Mouse (Mus musculus): Measurements from ENCODE around the gene Sp6. TPM values are rescaled to one million over a fixed set of nuclear protein-coding genes. Genes with fewer than 3 reads are reported as not detected.

The Sp6 gene
- polyA plus RNA-seq, 1 experiment from 2014 or later: 0.15 TPM

DNA sequence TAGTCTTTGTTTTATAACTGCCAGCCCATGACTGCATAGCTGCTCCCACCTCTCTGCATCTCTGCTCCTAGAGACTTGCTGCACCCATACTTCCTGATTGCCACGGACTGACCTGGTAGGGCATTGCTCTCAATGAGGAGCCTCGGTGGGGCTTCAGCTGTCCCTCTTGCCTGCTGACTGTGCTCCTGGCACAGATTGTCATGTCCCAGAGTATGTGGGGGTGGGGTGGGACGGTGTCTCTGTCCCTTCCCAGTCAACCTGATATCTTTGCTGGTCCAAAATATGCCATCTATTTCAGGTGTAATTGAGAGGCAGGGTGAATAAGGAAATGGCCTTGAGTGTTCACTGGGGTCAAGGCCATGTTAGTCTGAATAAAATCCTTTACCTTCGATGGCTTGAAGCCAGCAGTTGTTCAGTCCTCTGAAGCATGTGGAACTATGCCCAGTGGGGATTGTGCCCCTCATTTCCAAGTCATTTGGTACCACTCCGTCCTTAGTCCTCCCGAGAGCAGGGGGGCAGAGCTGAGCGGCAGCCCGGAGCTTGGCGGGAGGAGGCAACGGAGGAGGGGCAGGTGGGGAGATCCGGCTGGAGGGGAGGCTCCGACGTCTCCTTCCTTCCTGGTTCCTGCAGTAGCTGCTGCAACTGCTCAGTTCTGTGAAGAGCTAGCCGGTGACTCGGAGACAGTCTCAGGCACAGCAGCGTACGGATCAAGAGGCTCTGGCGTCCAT is 37.2 kb downstream of the Sp6 start, which contains the start of gene Osbpl7:
Gene Osbpl7 (plus strand): TSS at position 413 of the 728 bp plus-strand sequence.
- 6% methylated on average over 18 of the region's 18 CpGs for WGBS (ENCODE audit: insufficient replicate concordance)
- peaks cover 30% of the 10 kb centered on the region for H3K4me1 ChIP-seq
- peaks cover 53% of the 10 kb centered on the region for H3K36me3 ChIP-seq
- H3K9me3 ChIP-seq (replicated peaks): no peaks in the 10 kb centered on the region
- peak within 1 kb of the TSS; percentile 81 for H3K4me2 ChIP-seq
- no peaks in the 10 kb centered on the region for H3K27me3 ChIP-seq (replicated peaks)
- peak within 1 kb of the TSS; percentile 83 for H3K9ac ChIP-seq
- peak within 1 kb of the TSS; percentile 74 for H3K27ac ChIP-seq
- H3K4me3 ChIP-seq: peak within 1 kb of the TSS; percentile 69
- peak; percentile 56 for ATAC-seq

DNA sequence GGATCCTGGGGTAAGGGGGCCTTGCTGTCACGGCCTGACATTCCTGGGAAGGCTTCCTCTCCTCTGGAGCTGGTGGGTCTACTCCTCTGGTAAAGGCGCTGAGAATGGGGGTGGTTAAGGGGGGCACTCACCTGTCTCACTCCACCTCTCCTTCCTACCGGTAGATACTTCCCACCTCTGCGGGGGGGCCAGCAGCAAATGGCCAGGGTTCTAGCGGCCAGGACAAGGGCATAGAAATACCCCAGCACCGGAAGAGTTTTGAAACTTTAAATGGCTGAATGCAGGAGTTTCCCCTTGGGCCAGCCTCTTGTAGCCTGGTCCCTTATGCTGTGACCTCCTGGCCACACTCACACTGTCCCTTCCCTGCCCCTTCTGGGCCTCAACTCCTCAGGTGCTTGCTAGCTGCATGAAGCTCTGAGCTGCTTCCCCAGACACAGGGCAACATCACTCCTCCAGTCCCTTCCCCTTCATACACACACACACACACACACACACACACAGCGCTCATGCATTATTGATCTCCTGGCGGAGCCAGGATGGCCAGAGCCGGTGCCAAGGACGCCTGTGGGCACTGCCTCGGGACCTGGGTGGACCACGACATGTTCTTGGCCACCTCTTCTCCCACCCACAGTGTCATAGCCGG is 37.9 kb downstream of the Sp6 start:
- H3K36me3 ChIP-seq: peaks cover 54% of the 10 kb centered on the region
- H3K27me3 ChIP-seq (replicated peaks): no peaks in the 10 kb centered on the region
- peak overlapping the region; percentile 81 for H3K4me2 ChIP-seq
- peak; percentile 28; the same call in 1 of the 2 replicates for ATAC-seq
- WGBS (ENCODE audit: insufficient replicate concordance): 16% methylated on average over 13 of the region's 13 CpGs
- peak overlapping the region; percentile 74 for H3K27ac ChIP-seq
- peaks cover 30% of the 10 kb centered on the region for H3K4me1 ChIP-seq
- peak overlapping the region; percentile 83 for H3K9ac ChIP-seq
- no peaks in the 10 kb centered on the region for H3K9me3 ChIP-seq (replicated peaks)
- H3K4me3 ChIP-seq: peak overlapping the region; percentile 69

DNA sequence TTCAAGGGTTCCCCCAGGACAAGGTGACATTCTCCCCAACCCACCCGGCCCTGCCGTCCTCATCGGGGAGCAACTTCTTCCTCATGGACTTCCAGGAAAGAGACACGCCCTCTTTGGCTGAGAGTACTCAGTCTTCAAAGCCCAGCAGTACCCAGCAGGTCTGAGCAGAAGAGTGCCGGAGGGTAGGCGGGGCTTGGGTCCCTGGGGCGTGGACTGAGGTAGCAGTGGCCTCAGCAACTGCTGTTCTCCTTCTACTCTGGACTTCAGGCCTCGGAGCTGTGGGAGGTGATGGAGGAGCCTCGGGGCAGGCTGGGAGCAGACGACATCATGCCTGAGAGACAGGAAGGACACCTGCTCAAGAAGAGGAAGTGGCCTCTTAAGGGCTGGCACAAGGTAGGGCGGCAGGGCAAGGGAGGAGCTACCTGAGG is 39.0 kb downstream of the Sp6 start:
- Histone ChIP-seq H3K27me3 (replicated peaks) (no peaks in the 10 kb centered on the region), H3K27ac (peak overlapping the region; percentile 74; the same call in 1 of the 2 replicates), H3K9ac (peak overlapping the region; percentile 83), H3K4me3 (peak overlapping the region; percentile 69), H3K9me3 (replicated peaks) (no peaks in the 10 kb centered on the region), H3K4me2 (peak overlapping the region; percentile 81), H3K4me1 (peaks cover 30% of the 10 kb centered on the region), H3K36me3 (peaks cover 57% of the 10 kb centered on the region)
- ATAC-seq: peak; percentile 74
- 15% methylated on average over 11 of the region's 11 CpGs for WGBS (ENCODE audit: insufficient replicate concordance)

DNA sequence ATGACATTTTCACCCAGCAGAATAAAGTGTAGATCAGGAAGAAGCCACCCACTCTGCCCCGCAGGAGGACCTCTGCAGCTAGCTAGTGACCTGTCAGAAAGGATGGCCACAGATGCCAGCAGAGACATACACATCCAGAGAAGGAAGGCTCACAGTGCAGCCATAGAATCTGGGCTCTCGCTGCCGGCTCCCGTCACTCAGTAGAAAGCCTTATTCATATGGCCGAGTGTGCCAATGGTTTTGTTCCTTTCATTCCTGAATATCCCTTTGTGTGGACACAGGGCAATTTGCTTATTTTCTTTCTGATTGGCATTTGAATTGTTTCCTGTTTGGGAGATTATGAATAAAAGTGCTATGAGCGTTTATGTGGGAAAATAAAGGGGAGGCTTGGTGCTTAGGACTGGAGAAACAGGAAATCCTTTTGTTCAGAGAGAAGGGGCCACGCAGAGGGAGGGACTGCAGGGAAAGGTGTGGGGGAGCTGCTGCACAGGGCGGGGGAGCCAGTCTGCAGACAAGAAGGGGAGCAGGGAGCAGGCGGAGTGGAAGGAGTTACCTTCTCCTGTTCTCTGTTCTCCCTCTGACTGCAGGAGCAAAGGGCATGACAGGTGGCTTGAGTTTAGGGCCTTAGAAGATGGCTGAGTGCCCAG is 50.2 kb downstream of the Sp6 start:
- H3K27me3 ChIP-seq (replicated peaks): no peaks in the 10 kb centered on the region
- H3K27ac ChIP-seq: no peak overlapping the region
- WGBS (ENCODE audit: insufficient replicate concordance): 61% methylated on average over 9 of the region's 9 CpGs
- no peak for ATAC-seq
- H3K9ac ChIP-seq: no peak overlapping the region
- H3K4me3 ChIP-seq: no peak overlapping the region
- no peak overlapping the region for H3K4me2 ChIP-seq
- H3K4me1 ChIP-seq: peaks cover 6% of the 10 kb centered on the region
- peaks cover 62% of the 10 kb centered on the region for H3K36me3 ChIP-seq
- no peaks in the 10 kb centered on the region for H3K9me3 ChIP-seq (replicated peaks)

DNA sequence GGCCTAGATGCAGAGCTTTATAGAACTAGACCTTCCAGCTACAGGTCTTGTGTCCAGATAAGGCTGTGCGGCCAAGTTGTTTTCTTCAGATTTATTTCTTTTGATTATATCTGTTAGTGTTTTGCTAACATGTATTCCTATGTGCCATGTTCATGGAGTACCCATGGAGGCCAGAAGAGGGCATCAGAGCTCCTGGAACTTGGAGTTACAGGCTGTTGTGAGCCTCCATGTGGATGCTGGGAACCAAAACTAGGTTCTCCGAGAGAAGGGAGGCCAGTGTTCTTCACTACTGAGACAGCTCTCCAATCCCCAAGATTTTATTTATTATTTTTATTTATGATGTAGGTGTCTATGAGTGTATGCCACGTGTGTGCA is 50.7 kb downstream of the Sp6 start:
- peaks cover 57% of the 10 kb centered on the region for H3K36me3 ChIP-seq
- ATAC-seq: no peak
- no peak overlapping the region for H3K4me3 ChIP-seq
- no peaks in the 10 kb centered on the region for H3K9me3 ChIP-seq (replicated peaks)
- H3K4me2 ChIP-seq: no peak overlapping the region
- WGBS (ENCODE audit: insufficient replicate concordance): 80% methylated on average over 3 of the region's 3 CpGs
- H3K4me1 ChIP-seq: peaks cover 6% of the 10 kb centered on the region
- H3K9ac ChIP-seq: no peak overlapping the region
- H3K27me3 ChIP-seq (replicated peaks): no peaks in the 10 kb centered on the region
- no peak overlapping the region for H3K27ac ChIP-seq

DNA sequence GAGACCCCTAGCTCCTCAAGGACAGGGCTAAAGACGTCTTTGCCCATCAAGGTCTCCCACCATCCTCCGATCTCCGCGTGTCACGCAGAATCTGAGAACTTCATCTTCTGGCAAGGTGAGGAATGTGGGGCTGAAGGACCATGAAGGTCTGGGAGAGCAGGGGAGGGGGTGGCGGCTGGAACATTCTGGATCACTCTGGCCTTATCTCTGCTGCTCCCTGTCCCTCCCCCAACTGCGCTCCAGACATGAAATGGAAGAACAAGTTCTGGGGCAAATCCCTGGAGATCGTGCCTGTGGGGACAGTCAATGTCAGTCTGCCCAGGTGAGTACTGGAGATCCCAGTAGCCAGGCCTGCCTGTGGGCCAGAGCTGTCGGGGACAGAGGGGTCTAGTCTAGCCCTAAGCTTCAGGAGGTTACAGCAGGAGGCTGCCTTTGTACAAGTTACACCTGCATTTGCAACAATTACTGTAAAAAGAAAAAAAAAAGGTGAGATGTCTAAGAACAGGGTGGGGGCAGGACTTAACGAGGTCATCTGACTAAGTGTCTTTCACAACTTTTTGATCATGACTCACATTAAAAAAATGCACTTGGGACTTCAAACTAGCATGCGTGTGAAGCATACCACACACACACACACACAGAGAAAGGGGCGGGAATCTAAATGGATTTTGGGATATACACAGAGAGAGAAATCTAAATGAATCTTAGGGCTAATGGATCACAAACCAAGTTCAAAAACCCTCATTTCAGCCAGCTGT is 52.5 kb downstream of the Sp6 start:
- Histone ChIP-seq H3K27me3 (replicated peaks) (no peaks in the 10 kb centered on the region), H3K4me3 (no peak overlapping the region), H3K9me3 (replicated peaks) (no peaks in the 10 kb centered on the region), H3K27ac (no peak overlapping the region), H3K4me2 (no peak overlapping the region), H3K4me1 (peaks cover 6% of the 10 kb centered on the region), H3K36me3 (peaks cover 39% of the 10 kb centered on the region), H3K9ac (no peak overlapping the region)
- no peak for ATAC-seq
- WGBS (ENCODE audit: insufficient replicate concordance): 74% methylated on average over 12 of the region's 12 CpGs

DNA sequence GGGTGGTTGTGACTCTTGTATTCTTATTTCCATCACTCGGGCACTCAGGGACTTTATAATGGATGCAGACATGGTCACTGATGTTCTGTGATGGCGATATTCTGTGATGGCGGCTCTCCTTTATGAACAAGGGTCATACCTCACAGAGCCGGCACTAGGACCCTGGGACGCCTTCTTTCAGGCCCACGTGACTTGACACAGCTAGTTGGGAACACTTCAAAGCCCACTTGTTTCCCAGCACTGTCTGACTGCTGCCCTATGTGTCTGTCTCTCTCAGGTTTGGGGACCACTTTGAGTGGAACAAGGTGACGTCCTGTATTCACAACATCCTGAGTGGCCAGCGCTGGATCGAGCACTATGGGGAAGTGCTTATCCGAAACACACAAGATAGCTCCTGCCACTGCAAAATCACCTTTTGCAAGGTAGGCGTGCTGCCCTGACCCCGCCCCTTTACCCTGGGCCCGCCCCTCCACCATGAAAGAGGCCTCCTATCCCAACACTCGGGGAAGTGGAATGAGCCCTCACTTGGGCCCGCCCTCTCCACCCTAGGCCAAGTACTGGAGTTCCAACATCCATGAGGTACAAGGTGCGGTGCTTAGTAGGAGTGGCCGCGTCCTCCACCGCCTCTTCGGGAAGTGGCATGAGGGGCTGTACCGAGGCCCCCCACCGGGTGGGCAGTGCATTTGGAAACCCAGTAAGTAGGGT is 53.6 kb downstream of the Sp6 start:
- no peaks in the 10 kb centered on the region for H3K4me1 ChIP-seq
- H3K4me3 ChIP-seq: no peak overlapping the region
- no peak; the same call in 1 of the 2 replicates for ATAC-seq
- no peak overlapping the region for H3K27ac ChIP-seq
- H3K4me2 ChIP-seq: no peak overlapping the region
- no peaks in the 10 kb centered on the region for H3K27me3 ChIP-seq (replicated peaks)
- 66% methylated on average over 22 of the region's 22 CpGs for WGBS (ENCODE audit: insufficient replicate concordance)
- no peak overlapping the region for H3K9ac ChIP-seq
- no peaks in the 10 kb centered on the region for H3K9me3 ChIP-seq (replicated peaks)
- peaks cover 28% of the 10 kb centered on the region for H3K36me3 ChIP-seq

DNA sequence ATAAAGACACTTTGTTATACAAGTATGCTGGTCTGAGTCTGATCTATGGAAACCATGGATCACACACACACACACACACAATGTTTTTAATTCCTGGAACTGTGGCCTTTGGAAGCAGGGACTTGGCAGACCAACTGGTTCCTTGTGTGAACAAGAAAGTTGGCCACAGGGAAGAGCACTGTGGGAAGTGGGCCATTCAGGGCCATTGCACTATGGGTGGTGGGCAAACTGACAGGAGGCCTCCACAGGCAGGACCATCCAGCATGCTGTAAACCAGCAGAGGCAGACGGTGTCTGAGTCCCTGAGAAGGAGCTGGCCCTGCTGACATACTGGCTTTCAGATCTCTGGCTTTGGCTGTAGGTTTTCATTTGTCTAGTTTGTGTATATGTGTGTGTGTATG is 56.1 kb downstream of the Sp6 start:
- Histone ChIP-seq H3K9me3 (replicated peaks) (no peaks in the 10 kb centered on the region), H3K4me1 (no peaks in the 10 kb centered on the region), H3K9ac (no peak overlapping the region), H3K4me2 (no peak overlapping the region), H3K27ac (no peak overlapping the region), H3K27me3 (replicated peaks) (no peaks in the 10 kb centered on the region), H3K36me3 (peaks cover 26% of the 10 kb centered on the region), H3K4me3 (no peak overlapping the region)
- ATAC-seq: no peak
- 56% methylated on average over 1 of the region's 1 CpGs for WGBS (ENCODE audit: insufficient replicate concordance)

DNA sequence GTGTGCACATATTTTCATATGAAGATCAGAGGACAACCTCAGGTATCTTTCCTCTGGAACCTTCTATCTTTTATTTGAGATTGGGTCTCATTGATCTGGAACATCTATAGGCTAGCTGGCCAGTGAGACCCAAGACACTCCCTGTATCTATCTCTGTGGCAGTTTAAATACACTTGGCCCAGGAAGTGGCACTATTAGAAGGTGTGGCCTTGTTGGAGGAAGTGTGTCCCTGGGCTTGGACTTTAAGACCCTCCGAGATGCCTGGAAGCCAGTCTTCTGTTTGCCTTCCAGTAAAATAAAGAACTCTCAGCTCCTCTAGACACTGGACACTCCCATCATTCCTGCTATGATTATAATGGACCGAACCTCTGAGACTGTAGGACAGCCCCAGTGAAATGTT is 56.6 kb downstream of the Sp6 start:
- no peak for ATAC-seq
- Histone ChIP-seq H3K4me2 (no peak overlapping the region), H3K36me3 (peaks cover 23% of the 10 kb centered on the region), H3K27me3 (replicated peaks) (no peaks in the 10 kb centered on the region), H3K9me3 (replicated peaks) (no peaks in the 10 kb centered on the region), H3K4me3 (no peak overlapping the region), H3K4me1 (no peaks in the 10 kb centered on the region), H3K27ac (no peak overlapping the region), H3K9ac (no peak overlapping the region)
- WGBS (ENCODE audit: insufficient replicate concordance): 59% methylated on average over 2 of the region's 2 CpGs

DNA sequence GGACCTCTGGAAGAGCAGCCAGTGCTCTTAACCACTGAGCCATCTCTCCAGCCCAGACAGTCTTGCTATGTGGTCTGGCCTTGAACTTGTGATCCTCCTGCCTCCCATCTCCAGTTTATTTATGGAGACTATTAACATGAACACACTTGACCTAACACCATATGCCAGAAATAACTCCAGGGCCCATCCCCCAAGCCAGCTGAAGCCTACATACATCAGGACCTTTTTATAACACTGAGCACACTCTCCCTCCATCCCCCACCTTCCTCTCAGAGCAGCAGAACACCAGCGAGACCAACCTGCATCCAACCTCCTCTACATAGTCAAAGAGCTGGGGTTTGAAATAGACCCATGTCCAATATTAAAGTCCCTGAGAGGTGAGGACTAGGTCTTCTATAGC is 57.9 kb downstream of the Sp6 start:
- ATAC-seq: no peak
- Histone ChIP-seq H3K36me3 (peaks cover 22% of the 10 kb centered on the region), H3K27ac (no peak overlapping the region), H3K27me3 (replicated peaks) (no peaks in the 10 kb centered on the region), H3K4me1 (no peaks in the 10 kb centered on the region), H3K9ac (no peak overlapping the region), H3K4me3 (no peak overlapping the region), H3K4me2 (no peak overlapping the region), H3K9me3 (replicated peaks) (no peaks in the 10 kb centered on the region)
- WGBS (ENCODE audit: insufficient replicate concordance): 52% methylated on average over 1 of the region's 1 CpGs

DNA sequence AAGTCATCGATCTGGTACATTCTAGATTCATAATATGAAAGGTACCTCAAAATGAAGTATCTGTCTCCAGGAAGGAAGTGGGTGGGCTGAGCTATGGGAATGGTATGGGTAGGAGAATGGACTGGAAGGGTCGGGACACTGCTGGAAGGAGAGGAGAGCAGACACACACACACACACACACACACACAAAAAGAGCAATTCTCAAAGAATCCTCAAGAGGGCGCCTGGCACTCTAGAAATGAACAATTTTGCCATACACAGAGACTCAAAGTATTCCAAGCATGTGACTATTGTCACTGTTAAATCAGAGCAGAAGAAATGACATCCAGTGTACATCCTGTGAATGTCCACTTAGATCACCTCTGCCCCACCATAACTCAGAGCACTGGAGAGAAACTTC is 59.3 kb downstream of the Sp6 start:
- Histone ChIP-seq H3K9ac (no peak overlapping the region), H3K27me3 (replicated peaks) (no peaks in the 10 kb centered on the region), H3K4me1 (no peaks in the 10 kb centered on the region), H3K9me3 (replicated peaks) (no peaks in the 10 kb centered on the region), H3K4me2 (no peak overlapping the region), H3K27ac (no peak overlapping the region), H3K36me3 (peaks cover 8% of the 10 kb centered on the region), H3K4me3 (no peak overlapping the region)
- no peak for ATAC-seq
- WGBS (ENCODE audit: insufficient replicate concordance): 22% methylated on average over 3 of the region's 3 CpGs

All from liver, embryonic 12.5 days (tissue).